Mouse (Mus musculus): ENCODE measurements around the gene Prss36.
"Not testable (repeated sequence)": the region's sequence is repeated elsewhere in the genome, so short reads cannot be mapped to it uniquely, and the experiment has no call there.

The Prss36 gene

GRCm38 (mm10) chr7:127946470-127947023, at the start of gene Prss36:
Prss36 (minus strand) TSS chr7:127946725.
- no peak for DNase-seq (ENCODE audit: low spot score in 2 of 2)

- peak in 1 of 2 experiments; percentile 44 for DNase-seq (ENCODE audit: low spot score in 2 of 2)
Measured at GRCm38 (mm10) chr7:127993341-127993977, 46.9 kb upstream of the Prss36 start, which contains the start of gene Pycard. Pycard (minus strand) TSS chr7:127993867.

- DNase-seq (ENCODE audit: low spot score in 2 of 2), result no peak
Measured at GRCm38 (mm10) chr7:127992488-127993340, 46.2 kb upstream of the Prss36 start.

GRCm38 (mm10) chr7:127991643-127992487, 45.3 kb upstream of the Prss36 start:
- peak; percentile 79 to 87 for DNase-seq (ENCODE audit: low spot score in 2 of 2)

- DNase-seq (ENCODE audit: low spot score in 2 of 2), result no peak
Measured at GRCm38 (mm10) chr7:127988904-127989303, 42.4 kb upstream of the Prss36 start.

GRCm38 (mm10) chr7:127980606-127981005, 34.1 kb upstream of the Prss36 start:
- DNase-seq (ENCODE audit: low spot score in 2 of 2), result no peak

GRCm38 (mm10) chr7:127978856-127979255, 32.3 kb upstream of the Prss36 start:
- no peak for DNase-seq (ENCODE audit: low spot score in 2 of 2)

GRCm38 (mm10) chr7:127974413-127974930, 27.9 kb upstream of the Prss36 start:
- no peak for DNase-seq (ENCODE audit: low spot score in 2 of 2)

- peak; percentile 63 to 70 for DNase-seq (ENCODE audit: low spot score in 2 of 2)
Measured at GRCm38 (mm10) chr7:127967922-127968828, 21.6 kb upstream of the Prss36 start.

GRCm38 (mm10) chr7:127967004-127967921, 20.7 kb upstream of the Prss36 start, which contains the start of gene Fus:
Fus (plus strand) TSS chr7:127967457.
- DNase-seq (ENCODE audit: low spot score in 2 of 2), result peak; percentile 94

GRCm38 (mm10) chr7:127966371-127966918, 19.9 kb upstream of the Prss36 start:
- no peak for DNase-seq (ENCODE audit: low spot score in 2 of 2)

- DNase-seq (ENCODE audit: low spot score in 2 of 2), result no peak
Measured at GRCm38 (mm10) chr7:127959364-127959763, 12.8 kb upstream of the Prss36 start.

- DNase-seq (ENCODE audit: low spot score in 2 of 2), result no peak
Measured at GRCm38 (mm10) chr7:127952864-127953581, 6.5 kb upstream of the Prss36 start.

- DNase-seq (ENCODE audit: low spot score in 2 of 2), result no peak
Measured at GRCm38 (mm10) chr7:127944614-127945013, 1.9 kb downstream of the Prss36 start.

GRCm38 (mm10) chr7:127942097-127942496, 4.4 kb downstream of the Prss36 start:
- not testable (repeated sequence) for DNase-seq (ENCODE audit: low spot score in 2 of 2)

GRCm38 (mm10) chr7:127936216-127936884, 10.2 kb downstream of the Prss36 start:
- no peak for DNase-seq (ENCODE audit: low spot score in 2 of 2)

- no peak for DNase-seq (ENCODE audit: low spot score in 2 of 2)
Measured at GRCm38 (mm10) chr7:127935748-127936159, 10.8 kb downstream of the Prss36 start.
